Mouse (Mus musculus): ENCODE measurements at regions not wholly inside any gene's neighbourhood (a gene's known extent, or its start where the extent isn't known, plus 50 kb on each side); places are given as distances from the start of the nearest gene placed in this dataset.
"Not testable (repeated sequence)": the region's sequence is repeated elsewhere in the genome, so short reads cannot be mapped to it uniquely, and the experiment has no call there.

GRCm38 (mm10) chr19:51727665-51728064, 536.4 kb upstream of the Ins1 start:
- ATAC-seq (no peak), DNase-seq (peak; percentile 20)
- no peaks in the 10 kb centered on the region for H3K36me3 ChIP-seq (ENCODE audit: insufficient read depth)
- H3K9me3 ChIP-seq (ENCODE audit: low read length) = no peaks in the 10 kb centered on the region
- no peak overlapping the region for H3K4me2 ChIP-seq (ENCODE audit: low read depth)
- H3K27ac ChIP-seq (ENCODE audit: low read depth, low read length) = no peak overlapping the region
- 60% methylated on average over 3 of the region's 3 CpGs for whole genome bisulfite sequencing
- no peak overlapping the region for H3K9ac ChIP-seq
- H3K4me1 ChIP-seq (ENCODE audit: insufficient read depth) = no peaks in the 10 kb centered on the region
- no peak overlapping the region for H3K4me3 ChIP-seq (ENCODE audit: low read depth, low read length)
- TF ChIP-seq CTCF (IDR thresholded peaks at IDR 0.05; ENCODE audit: low read depth) = no peak
- no peaks in the 10 kb centered on the region for H3K27me3 ChIP-seq (ENCODE audit: insufficient read depth, low read length)

GRCm38 (mm10) chr19:51740071-51740470, 524.0 kb upstream of the Ins1 start:
- no peaks in the 10 kb centered on the region for H3K4me1 ChIP-seq (ENCODE audit: insufficient read depth)
- no peak overlapping the region for H3K4me2 ChIP-seq (ENCODE audit: low read depth)
- no peak for DNase-seq
- H3K27ac ChIP-seq (ENCODE audit: low read depth, low read length) = no peak overlapping the region
- no peak overlapping the region for H3K4me3 ChIP-seq (ENCODE audit: low read depth, low read length)
- H3K9me3 ChIP-seq (ENCODE audit: low read length) = no peaks in the 10 kb centered on the region
- no peaks in the 10 kb centered on the region for H3K27me3 ChIP-seq (ENCODE audit: insufficient read depth, low read length)
- no peak overlapping the region for H3K9ac ChIP-seq
- no peak for TF ChIP-seq CTCF (IDR thresholded peaks at IDR 0.05; ENCODE audit: low read depth)
- no peak for ATAC-seq
- H3K36me3 ChIP-seq (ENCODE audit: insufficient read depth) = no peaks in the 10 kb centered on the region
- 96% methylated on average over 1 of the region's 1 CpGs for WGBS

- Histone ChIP-seq H3K9ac (no peak overlapping the region), H3K27ac (ENCODE audit: low read depth, low read length) (no peak overlapping the region), H3K27me3 (ENCODE audit: insufficient read depth, low read length) (no peaks in the 10 kb centered on the region), H3K4me2 (ENCODE audit: low read depth) (no peak overlapping the region), H3K4me3 (ENCODE audit: low read depth, low read length) (no peak overlapping the region), H3K9me3 (ENCODE audit: low read length) (no peaks in the 10 kb centered on the region), H3K4me1 (ENCODE audit: insufficient read depth) (no peaks in the 10 kb centered on the region), H3K36me3 (ENCODE audit: insufficient read depth) (no peaks in the 10 kb centered on the region)
- 78% methylated on average over 2 of the region's 2 CpGs for WGBS
- ATAC-seq (no peak), DNase-seq (no peak)
- no peak for TF ChIP-seq CTCF (IDR thresholded peaks at IDR 0.05; ENCODE audit: low read depth)
Measured at GRCm38 (mm10) chr19:51741026-51741425, 523.1 kb upstream of the Ins1 start.

GRCm38 (mm10) chr19:51742211-51742610, 521.9 kb upstream of the Ins1 start:
- H3K4me1 ChIP-seq (ENCODE audit: insufficient read depth); H3K9ac ChIP-seq; H3K27ac ChIP-seq (ENCODE audit: low read depth, low read length); H3K27me3 ChIP-seq (ENCODE audit: insufficient read depth, low read length); H3K4me2 ChIP-seq (ENCODE audit: low read depth); H3K9me3 ChIP-seq (ENCODE audit: low read length); ATAC-seq; H3K4me3 ChIP-seq (ENCODE audit: low read depth, low read length); DNase-seq; H3K36me3 ChIP-seq (ENCODE audit: insufficient read depth): not testable (repeated sequence)
- 95% methylated on average over 4 of the region's 4 CpGs for WGBS

- no peaks in the 10 kb centered on the region for H3K36me3 ChIP-seq (ENCODE audit: insufficient read depth)
- no peak overlapping the region for H3K27ac ChIP-seq (ENCODE audit: low read depth, low read length)
- no peaks in the 10 kb centered on the region for H3K27me3 ChIP-seq (ENCODE audit: insufficient read depth, low read length)
- TF ChIP-seq CTCF (IDR thresholded peaks at IDR 0.05; ENCODE audit: low read depth) = no peak
- H3K9ac ChIP-seq = no peak overlapping the region
- 81% methylated on average over 13 of the region's 13 CpGs for WGBS
- H3K9me3 ChIP-seq (ENCODE audit: low read length) = no peaks in the 10 kb centered on the region
- H3K4me3 ChIP-seq (ENCODE audit: low read depth, low read length) = no peak overlapping the region
- DNase-seq = no peak
- H3K4me1 ChIP-seq (ENCODE audit: insufficient read depth) = no peaks in the 10 kb centered on the region
- H3K4me2 ChIP-seq (ENCODE audit: low read depth) = no peak overlapping the region
- ATAC-seq = no peak
Measured at GRCm38 (mm10) chr19:51773819-51774579, 490.1 kb upstream of the Ins1 start.
